Mouse (Mus musculus) neural tube, embryonic 14.5 days (tissue): ENCODE data around the gene Csf1. TPM values are rescaled to one million over a fixed set of nuclear protein-coding genes. Genes with fewer than 3 reads are reported as not detected.

Experiments used
- ATAC-seq: fragments of 200-750 bp; cut with Nextera tagmentation; 2 replicates; pipeline ENCODE4 v1.8.0; 2017; ENCODE audit warnings: low read depth, mild to moderate bottlenecking, moderate TSS enrichment, moderate library complexity
- H3K27ac ChIP-seq: fragments of 300-500 bp; sonication (generic); 2 replicates; pipeline ENCODE4 v1.5.1; 2014; ENCODE audit warnings: low read depth, mild to moderate bottlenecking, control low read depth, low read length, moderate library complexity, mixed read lengths
- H3K27me3 ChIP-seq: fragments of 300-500 bp; sonication (generic); 2 replicates; pipeline ENCODE4 v1.6.1; 2014; ENCODE audit warnings: low read length; ENCODE audit not compliant: control insufficient read depth, insufficient read depth
- H3K36me3 ChIP-seq: fragments of 300-500 bp; sonication (generic); 2 replicates; pipeline ENCODE4 v1.6.1; 2014; ENCODE audit warnings: low read length, mixed read lengths; ENCODE audit not compliant: control insufficient read depth, insufficient read depth
- H3K4me1 ChIP-seq: fragments of 300-500 bp; sonication (generic); 2 replicates; pipeline ENCODE4 v1.6.1; 2014; ENCODE audit warnings: low read length; ENCODE audit not compliant: control insufficient read depth, insufficient read depth
- H3K4me2 ChIP-seq: fragments of 300-500 bp; sonication (generic); 2 replicates; pipeline ENCODE4 v1.6.1; 2014; ENCODE audit warnings: mild to moderate bottlenecking, low read depth, low read length, control low read depth
- H3K4me3 ChIP-seq: fragments of 300-500 bp; sonication (generic); 2 replicates; pipeline ENCODE4 v1.5.1; 2014; ENCODE audit warnings: low read depth, low read length, control low read depth, mixed read lengths
- H3K9ac ChIP-seq: fragments of 300-500 bp; sonication (generic); replicated peaks from 2 replicates; pipeline ENCODE4 v1.6.1; 2014; ENCODE audit warnings: low read depth, mild to moderate bottlenecking, control low read depth, low read length, mixed read lengths
- H3K9me3 ChIP-seq: fragments of 300-500 bp; sonication (generic); 2 replicates; pipeline ENCODE4 v1.6.1; 2016; ENCODE audit warnings: low read length; ENCODE audit not compliant: control insufficient read depth
- WGBS: fragments of 180-500 bp; shearing (Covaris S2); extraction: QIAGEN DNeasy Blood & Tissue Kit; methylation state at CpG from one replicate; pipeline ENCODE4 v1.1.7; 2014; 5-methylcytosine and 5-hydroxymethylcytosine counted together
- polyA plus RNA-seq: library from polyadenylated mRNA; unstranded; fragments of >200 nt; fragmentation: Nextera tagmentation; extraction: Ambion mirVana; gene quantifications from 2 replicates; pipeline ENCODE4 v1.2.1, GENCODE M21; 2014

Gene Csf1
- polyA plus RNA-seq, 1 experiment from 2014 or later: 6.3 TPM

DNA sequence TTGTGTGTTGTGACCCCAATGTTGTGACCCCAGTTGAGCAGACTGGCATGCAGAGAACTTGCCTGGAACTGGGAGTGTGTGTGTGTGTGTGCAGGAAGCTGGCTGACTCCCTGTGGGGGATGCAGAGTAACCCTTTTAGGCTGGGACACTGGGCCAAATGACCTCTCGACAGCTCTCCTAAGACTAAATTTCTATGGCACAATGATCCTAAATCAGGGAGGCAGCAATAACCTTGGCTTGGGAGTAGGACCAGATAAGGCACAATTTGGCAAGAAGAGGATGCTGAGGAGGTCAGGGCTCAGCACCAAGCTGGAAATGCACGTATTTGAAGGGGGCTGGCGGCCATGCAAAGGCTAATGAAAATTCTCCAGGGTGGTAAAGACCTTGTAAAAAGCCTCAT, 14.2 kb downstream of the Csf1 start:
- Histone ChIP-seq H3K4me3 (no peak overlapping the region), H3K9me3 (no peaks in the 10 kb centered on the region), H3K27ac (no peak overlapping the region), H3K4me1 (peaks cover 6% of the 10 kb centered on the region; the same call in 1 of the 2 replicates), H3K27me3 (no peaks in the 10 kb centered on the region), H3K36me3 (no peaks in the 10 kb centered on the region), H3K4me2 (no peak overlapping the region), H3K9ac (no peak overlapping the region)
- ATAC-seq: no peak
- WGBS: 61% methylated on average over 3 of the region's 3 CpGs

DNA sequence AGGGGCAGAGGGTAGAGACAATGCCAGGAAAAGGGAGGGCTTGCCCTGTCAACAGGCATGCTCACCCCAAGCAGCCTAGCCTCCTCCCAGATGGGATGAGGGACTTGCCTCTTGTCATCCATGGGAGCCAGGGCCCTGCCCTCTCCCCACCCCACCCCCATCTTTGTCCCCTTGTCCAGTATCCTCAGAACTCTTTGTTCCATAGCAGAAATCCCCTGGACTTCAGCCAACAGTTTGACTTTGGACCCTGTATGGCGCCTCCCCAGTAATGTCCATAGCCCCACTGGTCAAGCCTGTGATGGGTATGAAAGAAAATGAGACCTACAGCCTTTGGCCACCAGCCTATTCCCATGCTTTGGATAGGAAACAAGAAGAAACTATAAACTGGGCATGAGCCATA, 16.6 kb downstream of the Csf1 start:
- H3K27ac ChIP-seq: no peak overlapping the region
- no peaks in the 10 kb centered on the region for H3K36me3 ChIP-seq
- no peaks in the 10 kb centered on the region for H3K9me3 ChIP-seq
- 100% methylated on average over 1 of the region's 1 CpGs for WGBS
- ATAC-seq: no peak
- no peak overlapping the region for H3K9ac ChIP-seq
- H3K4me1 ChIP-seq: peaks cover 12% of the 10 kb centered on the region; the same call in 1 of the 2 replicates
- no peaks in the 10 kb centered on the region for H3K27me3 ChIP-seq
- H3K4me2 ChIP-seq: no peak overlapping the region
- H3K4me3 ChIP-seq: no peak overlapping the region

DNA sequence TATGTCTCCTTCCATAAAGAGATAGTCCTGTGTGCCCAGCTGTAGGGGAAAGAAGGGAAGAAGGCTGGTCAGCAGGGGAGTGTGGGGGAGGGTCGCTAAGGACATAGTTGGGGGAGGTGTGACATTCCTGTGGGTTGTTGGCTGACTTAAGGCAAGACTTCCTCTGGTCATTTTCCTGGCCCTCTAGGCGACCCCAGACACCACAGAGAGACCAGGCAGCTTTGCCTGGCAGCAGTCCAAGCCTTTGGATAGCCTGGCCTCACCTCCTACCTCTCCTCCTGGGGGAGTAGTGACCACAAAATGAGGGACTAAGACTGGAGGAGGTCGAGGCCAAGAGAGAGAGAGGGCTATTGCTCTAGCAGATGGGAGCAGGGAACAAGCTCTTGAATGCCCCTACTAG, 17.2 kb downstream of the Csf1 start:
- no peak overlapping the region for H3K9ac ChIP-seq
- H3K36me3 ChIP-seq: no peaks in the 10 kb centered on the region
- H3K9me3 ChIP-seq: no peaks in the 10 kb centered on the region
- H3K27ac ChIP-seq: no peak overlapping the region
- no peaks in the 10 kb centered on the region for H3K27me3 ChIP-seq
- H3K4me3 ChIP-seq: no peak overlapping the region
- H3K4me2 ChIP-seq: no peak overlapping the region
- no peak for ATAC-seq
- peaks cover 12% of the 10 kb centered on the region; the same call in 1 of the 2 replicates for H3K4me1 ChIP-seq
- 27% methylated on average over 3 of the region's 3 CpGs for whole genome bisulfite sequencing

DNA sequence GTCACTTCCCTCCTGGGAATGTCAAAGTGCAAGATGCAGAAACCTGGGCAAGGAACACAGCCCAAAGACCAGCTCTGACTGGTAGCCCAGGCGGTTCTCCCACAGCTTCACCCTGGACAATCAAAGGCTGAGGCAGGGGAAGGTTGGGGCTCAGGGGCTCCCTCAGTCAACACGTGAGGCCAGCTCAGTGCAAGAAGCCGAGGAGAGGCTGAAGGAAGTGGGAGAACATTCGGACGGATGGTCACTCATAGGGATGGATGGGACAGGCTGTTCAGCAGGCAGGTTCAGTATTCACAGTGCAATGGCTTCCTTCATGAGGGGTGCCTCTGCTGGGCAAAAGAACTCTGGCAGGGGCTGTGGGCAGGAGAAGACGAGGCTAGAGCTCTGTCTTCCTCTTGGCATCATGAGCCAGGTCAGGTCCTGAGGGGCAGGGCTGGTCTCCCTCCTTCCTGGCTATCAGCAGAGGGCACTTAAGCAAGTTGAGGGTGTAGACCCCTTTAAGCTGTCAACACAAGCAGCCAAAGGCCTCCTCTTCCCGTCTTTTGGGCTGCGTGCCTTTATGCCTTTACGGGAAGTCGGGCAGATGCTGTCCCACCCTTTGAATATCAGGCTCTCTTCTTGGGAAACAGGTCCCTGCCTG, 18.1 kb downstream of the Csf1 start:
- ATAC-seq: no peak
- no peaks in the 10 kb centered on the region for H3K36me3 ChIP-seq
- no peak overlapping the region for H3K4me3 ChIP-seq
- 91% methylated on average over 10 of the region's 10 CpGs for WGBS
- no peak overlapping the region for H3K4me2 ChIP-seq
- no peaks in the 10 kb centered on the region for H3K9me3 ChIP-seq
- H3K27me3 ChIP-seq: no peaks in the 10 kb centered on the region
- H3K4me1 ChIP-seq: peaks cover 12% of the 10 kb centered on the region; the same call in 1 of the 2 replicates
- no peak overlapping the region for H3K9ac ChIP-seq
- no peak overlapping the region for H3K27ac ChIP-seq

DNA sequence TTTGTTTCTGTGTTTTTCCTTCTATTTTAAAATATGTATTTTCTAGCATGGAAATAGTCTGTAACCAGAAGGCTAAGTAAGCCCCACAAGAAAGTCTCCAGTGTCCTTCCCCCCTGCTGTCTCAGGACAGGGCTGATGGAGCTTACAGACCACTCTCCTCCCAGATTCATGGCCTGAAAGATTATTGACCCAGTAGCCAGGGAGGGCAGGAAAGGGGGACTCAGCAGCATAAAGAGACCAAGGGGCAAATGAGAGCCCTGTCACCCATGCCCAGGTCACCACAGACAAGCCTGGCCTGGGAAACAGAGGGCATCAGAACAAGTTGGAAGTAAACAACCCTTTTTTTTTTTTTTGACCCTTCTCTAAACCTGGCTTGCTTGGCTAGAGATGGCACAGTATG, 18.9 kb downstream of the Csf1 start:
- Histone ChIP-seq H3K36me3 (no peaks in the 10 kb centered on the region), H3K4me3 (no peak overlapping the region), H3K9ac (no peak overlapping the region), H3K27me3 (no peaks in the 10 kb centered on the region), H3K4me2 (no peak overlapping the region), H3K9me3 (no peaks in the 10 kb centered on the region), H3K4me1 (peaks cover 12% of the 10 kb centered on the region; the same call in 1 of the 2 replicates), H3K27ac (peak overlapping the region; percentile 46; the same call in 1 of the 2 replicates)
- no peak for ATAC-seq

DNA sequence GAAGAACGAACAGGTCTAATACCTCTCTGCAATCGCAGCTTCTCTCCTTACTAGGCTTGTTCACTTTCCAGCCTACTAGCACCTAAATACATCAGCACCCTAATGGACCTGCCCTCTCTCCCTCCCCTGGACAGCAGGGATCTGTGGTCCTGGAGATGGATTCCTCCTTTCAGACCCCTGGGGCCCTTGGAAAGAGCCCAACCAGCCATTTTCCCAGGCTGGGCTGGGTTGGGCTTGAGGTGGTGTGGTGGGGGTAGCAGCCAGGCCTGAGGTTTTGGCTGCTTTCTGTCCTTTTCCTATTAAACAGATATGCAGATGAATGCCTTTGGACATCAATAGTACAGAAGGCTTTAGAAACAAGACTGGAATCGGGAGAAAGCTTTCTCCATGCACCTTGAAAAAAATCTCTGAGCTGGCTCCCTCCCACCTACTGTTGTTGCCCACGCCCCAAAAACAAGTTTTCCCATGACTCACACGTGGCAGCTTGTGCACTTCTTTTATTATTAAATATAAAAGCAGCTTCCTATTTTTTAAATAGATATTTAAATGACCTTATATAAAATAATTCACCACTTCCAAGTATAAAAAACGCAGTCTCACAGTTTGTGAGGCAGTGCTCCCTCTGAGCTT, 19.6 kb downstream of the Csf1 start:
- Histone ChIP-seq H3K4me3 (no peak overlapping the region), H3K4me2 (no peak overlapping the region), H3K9me3 (no peaks in the 10 kb centered on the region), H3K9ac (no peak overlapping the region), H3K36me3 (no peaks in the 10 kb centered on the region), H3K4me1 (peaks cover 12% of the 10 kb centered on the region; the same call in 1 of the 2 replicates), H3K27ac (peak overlapping the region; percentile 46; the same call in 1 of the 2 replicates), H3K27me3 (no peaks in the 10 kb centered on the region)
- WGBS: 9% methylated on average over 6 of the region's 6 CpGs
- peak; percentile 71; the same call in 1 of the 2 replicates for ATAC-seq

DNA sequence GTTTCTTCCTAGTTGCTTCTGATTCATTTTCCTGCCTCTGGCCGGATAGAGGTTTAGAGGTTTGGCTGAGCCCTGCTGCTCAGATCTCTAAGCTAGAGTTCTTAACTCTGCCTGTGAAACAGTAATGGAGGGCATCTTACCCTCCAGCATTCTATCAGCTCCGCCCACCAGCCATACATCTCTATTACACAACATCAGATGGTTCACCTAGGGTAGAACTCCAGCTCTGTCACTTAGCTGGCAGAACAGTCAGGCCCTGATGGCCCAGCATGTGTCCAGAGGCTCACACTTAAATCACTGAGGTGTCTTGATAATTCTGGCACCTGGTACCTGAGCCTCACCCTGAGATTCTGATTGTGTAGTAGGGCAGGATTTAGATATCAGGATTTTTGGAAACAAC, 20.3 kb downstream of the Csf1 start:
- H3K4me3 ChIP-seq: no peak overlapping the region
- peaks cover 12% of the 10 kb centered on the region; the same call in 1 of the 2 replicates for H3K4me1 ChIP-seq
- no peak overlapping the region for H3K9ac ChIP-seq
- H3K4me2 ChIP-seq: no peak overlapping the region
- H3K27me3 ChIP-seq: no peaks in the 10 kb centered on the region
- 0 out of 2 replicates have a peak, but pooled peaks have one; percentile 24 for ATAC-seq
- H3K27ac ChIP-seq: no peak overlapping the region
- WGBS: 79% methylated on average over 2 of the region's 2 CpGs
- H3K36me3 ChIP-seq: no peaks in the 10 kb centered on the region
- H3K9me3 ChIP-seq: no peaks in the 10 kb centered on the region

DNA sequence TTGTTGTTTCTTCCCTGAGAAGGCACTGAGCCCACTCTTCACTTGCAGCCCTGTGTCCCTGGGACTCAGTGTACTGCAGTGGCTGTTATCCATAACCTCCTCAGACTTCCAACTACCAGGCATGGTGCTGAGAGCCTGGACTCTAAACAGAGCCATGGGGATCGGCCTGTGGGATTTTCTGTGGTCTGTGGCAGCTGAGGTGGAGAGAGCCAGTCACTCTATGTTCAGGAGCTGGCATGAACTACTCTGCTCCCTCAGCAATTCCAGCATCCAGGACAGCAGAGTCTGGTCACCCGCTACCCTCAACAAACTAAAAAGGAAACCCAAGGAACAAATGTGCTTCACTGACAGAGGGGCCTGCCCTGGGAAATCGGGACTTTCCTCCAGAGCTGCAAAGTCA, 20.8 kb downstream of the Csf1 start:
- ATAC-seq: no peak
- WGBS: 83% methylated on average over 3 of the region's 3 CpGs
- H3K4me3 ChIP-seq: no peak overlapping the region
- H3K27me3 ChIP-seq: no peaks in the 10 kb centered on the region
- no peak overlapping the region for H3K9ac ChIP-seq
- H3K4me1 ChIP-seq: peaks cover 12% of the 10 kb centered on the region; the same call in 1 of the 2 replicates
- no peak overlapping the region for H3K4me2 ChIP-seq
- no peaks in the 10 kb centered on the region for H3K9me3 ChIP-seq
- H3K27ac ChIP-seq: no peak overlapping the region
- H3K36me3 ChIP-seq: no peaks in the 10 kb centered on the region

DNA sequence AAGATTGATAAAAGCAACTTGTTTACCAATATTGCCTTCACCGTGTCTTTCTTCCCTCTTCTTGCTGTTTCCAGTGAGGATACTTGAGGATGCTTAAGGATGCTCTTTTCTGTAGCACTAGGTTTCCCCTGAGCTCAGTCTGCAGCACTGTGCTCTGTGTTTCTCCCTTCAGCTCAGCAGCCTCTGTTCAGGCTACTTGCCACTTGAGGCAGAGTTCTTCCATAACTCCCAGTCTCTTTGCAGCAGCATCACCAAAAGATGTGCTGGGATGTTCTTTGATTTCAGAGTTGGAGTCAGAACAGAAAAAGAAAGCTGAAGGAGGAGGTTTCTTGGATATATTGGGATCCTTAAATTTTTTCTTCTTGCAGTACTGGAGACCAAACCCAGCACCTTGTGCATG, 21.6 kb downstream of the Csf1 start:
- ATAC-seq: no peak
- H3K27ac ChIP-seq: no peak overlapping the region
- WGBS: 85% methylated on average over 1 of the region's 1 CpGs
- no peaks in the 10 kb centered on the region for H3K9me3 ChIP-seq
- no peaks in the 10 kb centered on the region for H3K27me3 ChIP-seq
- no peak overlapping the region for H3K4me3 ChIP-seq
- no peaks in the 10 kb centered on the region for H3K36me3 ChIP-seq
- H3K9ac ChIP-seq: no peak overlapping the region
- H3K4me2 ChIP-seq: no peak overlapping the region
- peaks cover 12% of the 10 kb centered on the region; the same call in 1 of the 2 replicates for H3K4me1 ChIP-seq
